Mouse (Mus musculus) regulatory T cell (primary cell): ENCODE results near the gene Nav1.

Source experiments
- in situ Hi-C: fragments of 300-600 bp; cut with MboI, MseI; formaldehyde crosslinking; loops from one replicate; pipeline ENCODE4 v1.15.1; 2025; ENCODE audit warnings: high pct_unique_total_duplicates

Gene Nav1

GRCm38 (mm10) chr1:135607019-135607418, at the start of gene Nav1:
Nav1 (minus strand) TSS chr1:135607295.
- in situ Hi-C loops = no loop called here

- in situ Hi-C loops = no loop called here
These were observed 46.8 kb upstream of the Nav1 start for GRCm38 (mm10) chr1:135653909-135654308.

GRCm38 (mm10) chr1:135645459-135646195, 38.5 kb upstream of the Nav1 start:
- in situ Hi-C loops = no loop called here

- in situ Hi-C loops = no loop called here
These were observed 37.0 kb upstream of the Nav1 start for GRCm38 (mm10) chr1:135644110-135644509.

GRCm38 (mm10) chr1:135643691-135644090, 36.6 kb upstream of the Nav1 start:
- in situ Hi-C loops = no loop called here

GRCm38 (mm10) chr1:135639853-135640252, 32.8 kb upstream of the Nav1 start:
- in situ Hi-C loops = no loop called here

- in situ Hi-C loops = no loop called here
These were observed 32.0 kb upstream of the Nav1 start for GRCm38 (mm10) chr1:135639093-135639492.

- in situ Hi-C loops = no loop called here
These were observed 30.5 kb upstream of the Nav1 start for GRCm38 (mm10) chr1:135637574-135638008.

GRCm38 (mm10) chr1:135636111-135636511, 29.0 kb upstream of the Nav1 start:
- in situ Hi-C loops = no loop called here

GRCm38 (mm10) chr1:135635323-135636064, 28.4 kb upstream of the Nav1 start:
- in situ Hi-C loops = no loop called here

- in situ Hi-C loops = no loop called here
These were observed 27.7 kb upstream of the Nav1 start for GRCm38 (mm10) chr1:135634791-135635190.

- in situ Hi-C loops = no loop called here
These were observed 26.8 kb upstream of the Nav1 start for GRCm38 (mm10) chr1:135633884-135634283.

GRCm38 (mm10) chr1:135633478-135633877, 26.4 kb upstream of the Nav1 start:
- in situ Hi-C loops = no loop called here

- in situ Hi-C loops = no loop called here
These were observed 25.1 kb upstream of the Nav1 start for GRCm38 (mm10) chr1:135632199-135632598.

GRCm38 (mm10) chr1:135631515-135631914, 24.4 kb upstream of the Nav1 start:
- in situ Hi-C loops = no loop called here

- in situ Hi-C loops = no loop called here
These were observed 22.8 kb upstream of the Nav1 start for GRCm38 (mm10) chr1:135629846-135630245.

GRCm38 (mm10) chr1:135626218-135626617, 19.1 kb upstream of the Nav1 start:
- in situ Hi-C loops = no loop called here

GRCm38 (mm10) chr1:135625741-135626140, 18.6 kb upstream of the Nav1 start:
- in situ Hi-C loops = no loop called here

GRCm38 (mm10) chr1:135624646-135625045, 17.6 kb upstream of the Nav1 start:
- in situ Hi-C loops = no loop called here

- in situ Hi-C loops = no loop called here
These were observed 16.0 kb upstream of the Nav1 start for GRCm38 (mm10) chr1:135623136-135623535.

- in situ Hi-C loops = no loop called here
These were observed 14.2 kb upstream of the Nav1 start for GRCm38 (mm10) chr1:135621307-135621706.

GRCm38 (mm10) chr1:135619932-135620391, 12.9 kb upstream of the Nav1 start:
- in situ Hi-C loops = loop anchor here (5.0 to 10.0 kb wide), 2 partner anchors 42 to 1235 kb away; partner anchors contain the start of gene 4933406M09Rik

GRCm38 (mm10) chr1:135619130-135619529, 12.0 kb upstream of the Nav1 start:
- in situ Hi-C loops = loop anchor here (5.0 to 10.0 kb wide), 2 partner anchors 43 to 1234 kb away; partner anchors contain the start of gene 4933406M09Rik
